Mouse (Mus musculus) spleen, adult 2 months (tissue): Measurements from ENCODE around the gene Naa15.

Experiments used
- CTCF ChIP-seq: fragments of 200-500 bp; IDR thresholded peaks from 2 replicates; pipeline ENCODE4 v1.5.1; 2011; ENCODE audit warnings: mild to moderate bottlenecking, inconsistent platforms; ENCODE audit not compliant: insufficient read depth, insufficient read length, insufficient replicate concordance; ENCODE audit errors: extremely low read depth
- POLR2A ChIP-seq: fragments of 200-500 bp; IDR thresholded peaks from 2 replicates; pipeline ENCODE4 v1.6.1; 2011; ENCODE audit warnings: low read depth, low read length, inconsistent platforms

DNA sequence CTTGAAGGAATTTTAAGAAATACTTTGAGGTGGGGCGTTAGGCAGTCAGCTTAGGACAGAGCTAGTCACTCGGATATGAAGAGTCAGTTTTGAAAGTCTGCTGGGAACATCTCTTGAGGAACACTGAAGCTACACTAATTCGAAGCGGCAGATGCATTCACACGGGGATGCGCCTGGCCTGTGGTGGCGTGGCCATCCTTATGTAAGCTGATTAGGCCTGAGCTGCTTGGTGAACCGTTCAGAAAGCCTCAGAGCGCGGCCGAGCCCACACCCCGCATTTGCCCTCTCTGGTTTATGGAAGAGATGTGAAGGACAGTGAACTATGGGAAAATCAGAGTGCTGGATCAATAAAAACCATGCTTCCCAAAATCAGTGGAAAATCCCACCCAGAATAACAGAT lies 31.5 kb upstream of the Naa15 start:
- TF ChIP-seq CTCF (no peak), POLR2A (no peak)
